Mouse (Mus musculus) B cell, adult 2 months (primary cell): Measurements from ENCODE around the gene Wdpcp.

Experiments used
- DNase-seq, 2 experiments: peaks; one replicate each; pipeline ENCODE4 v3.0.0; 2022

Wdpcp gene

GRCm38 (mm10) chr11:21763201-21763600, 191.2 kb downstream of the Wdpcp start:
- no peak for DNase-seq

DNA sequence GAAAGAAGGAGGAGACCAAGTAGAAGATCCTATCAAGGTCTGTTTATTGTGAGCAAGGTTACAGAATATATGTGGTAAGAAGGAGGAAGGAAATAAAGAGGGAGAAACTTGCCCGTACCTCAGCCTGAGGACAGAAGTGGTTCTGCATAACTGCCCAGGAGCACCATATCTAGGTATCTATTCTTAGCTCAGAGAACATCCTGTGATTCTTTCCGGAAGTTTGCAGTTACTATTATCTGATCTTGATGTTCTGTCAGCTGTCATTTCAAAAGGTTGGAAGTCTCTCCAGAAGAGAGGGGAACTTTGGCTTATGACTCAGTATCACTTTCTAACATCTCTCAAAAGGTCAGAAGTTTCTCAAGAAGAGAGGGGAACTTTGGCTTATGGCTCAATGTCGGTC, 216.8 kb downstream of the Wdpcp start:
- peak in 1 of 2 experiments; percentile 5 for DNase-seq

DNA sequence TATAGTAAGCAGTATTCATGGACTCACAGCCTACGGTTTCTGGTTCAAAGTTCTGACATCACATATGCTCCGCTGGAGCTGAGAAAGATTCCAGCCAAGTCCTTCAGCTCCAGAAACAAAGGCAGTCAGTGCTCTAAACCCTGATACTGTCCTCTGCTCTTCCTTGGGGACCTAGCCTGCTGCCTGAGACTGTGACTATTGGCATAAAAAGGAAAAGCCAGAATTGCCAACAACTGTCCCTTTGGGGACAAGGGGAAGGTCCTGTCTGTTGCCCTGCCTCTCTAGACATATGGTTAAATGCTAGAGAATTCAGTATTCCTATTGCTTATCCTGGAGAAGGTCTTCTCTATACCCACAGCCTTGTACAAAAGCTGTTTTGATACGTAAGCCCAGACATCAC, 252.9 kb downstream of the Wdpcp start:
- DNase-seq: no peak

GRCm38 (mm10) chr11:21826521-21826920, 254.5 kb downstream of the Wdpcp start:
- DNase-seq: no peak

DNA sequence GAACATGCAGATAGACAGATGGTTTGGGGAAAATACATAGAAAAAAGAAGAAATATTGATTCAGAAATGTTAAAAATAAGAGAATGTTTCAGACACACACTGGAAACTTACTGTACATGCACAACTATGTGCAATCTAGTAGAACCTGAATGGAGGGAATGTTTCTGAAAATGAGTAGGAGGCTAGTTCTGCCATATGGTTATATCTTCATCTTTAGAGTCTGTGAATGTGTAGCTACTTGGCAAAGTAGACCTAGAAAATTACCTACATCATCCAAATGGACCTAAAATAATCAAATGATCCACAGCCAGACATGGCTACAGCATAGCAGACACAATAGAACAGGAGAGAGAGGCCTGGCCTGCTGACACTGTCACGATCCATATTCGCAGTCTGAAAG, 275.0 kb downstream of the Wdpcp start:
- no peak for DNase-seq

DNA sequence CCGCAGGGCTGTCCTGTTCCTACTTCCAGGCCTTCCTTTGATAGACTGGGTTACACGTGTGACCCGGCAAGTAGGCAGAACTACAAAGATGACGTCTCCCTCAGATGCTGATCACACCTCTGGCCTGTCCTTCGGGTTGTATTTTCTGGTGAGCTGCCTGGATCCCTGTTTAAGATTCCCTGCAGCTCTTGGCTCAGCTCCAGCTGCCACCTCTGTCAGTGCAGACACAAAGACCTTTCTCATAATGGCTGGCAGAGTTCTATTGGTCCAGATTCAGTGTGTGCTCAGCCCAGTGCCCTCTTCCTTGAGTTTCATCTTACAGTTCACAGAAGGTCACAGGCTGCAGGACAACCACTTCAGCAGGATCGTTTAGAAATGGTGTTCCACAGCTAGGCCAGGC, 292.0 kb downstream of the Wdpcp start:
- no peak for DNase-seq

- no peak for DNase-seq
Measured at GRCm38 (mm10) chr11:21864516-21864915, 292.5 kb downstream of the Wdpcp start.

- DNase-seq: no peak
Measured at GRCm38 (mm10) chr11:21868675-21869074, 296.6 kb downstream of the Wdpcp start.

- DNase-seq: no peak
Measured at GRCm38 (mm10) chr11:21870863-21871262, 298.8 kb downstream of the Wdpcp start.

DNA sequence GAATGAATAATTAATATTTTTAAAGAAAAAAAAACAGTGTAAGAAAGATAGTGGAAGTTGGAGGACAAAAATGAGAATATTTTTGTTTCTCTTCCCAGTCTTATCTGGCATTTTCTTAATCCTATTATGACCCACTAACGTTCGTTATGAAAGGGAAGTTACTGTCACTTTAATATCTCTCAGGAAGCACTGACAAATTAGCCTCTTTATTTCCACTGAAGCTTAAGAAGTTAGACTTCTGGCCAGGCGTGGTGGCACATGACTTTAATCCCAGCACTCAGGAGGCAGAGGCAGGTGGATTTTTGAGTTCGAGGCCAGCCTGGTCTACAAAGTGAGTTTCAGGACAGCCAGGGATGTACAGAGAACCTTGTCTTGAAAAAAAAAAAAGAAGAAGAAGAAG, 299.7 kb downstream of the Wdpcp start:
- no peak for DNase-seq

GRCm38 (mm10) chr11:21875077-21875476, 303.0 kb downstream of the Wdpcp start:
- DNase-seq: no peak

- DNase-seq: no peak
Measured at GRCm38 (mm10) chr11:21894696-21895095, 322.7 kb downstream of the Wdpcp start.

DNA sequence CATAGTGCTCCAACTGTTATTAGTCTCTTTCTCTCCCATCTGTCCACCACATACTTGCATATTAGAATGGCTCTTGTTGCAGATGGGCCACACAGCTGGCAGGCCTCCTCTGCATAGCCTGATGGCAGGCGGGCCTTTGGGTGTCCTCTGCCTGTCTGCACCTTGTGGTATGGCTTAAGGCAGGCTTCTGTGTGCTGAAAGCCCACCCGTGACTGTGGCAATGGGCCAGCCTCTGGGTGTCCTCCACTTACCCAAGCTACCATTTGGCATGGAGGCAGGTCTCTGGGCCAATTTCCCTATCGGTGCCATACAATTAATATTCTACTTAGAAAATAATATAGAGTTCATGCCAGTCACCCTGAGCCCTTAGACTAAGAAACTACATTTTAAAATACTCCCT, 350.5 kb downstream of the Wdpcp start:
- DNase-seq: no peak
